ENCODE assay signal across 9 mouse cellular contexts in the genomic region with DNA sequence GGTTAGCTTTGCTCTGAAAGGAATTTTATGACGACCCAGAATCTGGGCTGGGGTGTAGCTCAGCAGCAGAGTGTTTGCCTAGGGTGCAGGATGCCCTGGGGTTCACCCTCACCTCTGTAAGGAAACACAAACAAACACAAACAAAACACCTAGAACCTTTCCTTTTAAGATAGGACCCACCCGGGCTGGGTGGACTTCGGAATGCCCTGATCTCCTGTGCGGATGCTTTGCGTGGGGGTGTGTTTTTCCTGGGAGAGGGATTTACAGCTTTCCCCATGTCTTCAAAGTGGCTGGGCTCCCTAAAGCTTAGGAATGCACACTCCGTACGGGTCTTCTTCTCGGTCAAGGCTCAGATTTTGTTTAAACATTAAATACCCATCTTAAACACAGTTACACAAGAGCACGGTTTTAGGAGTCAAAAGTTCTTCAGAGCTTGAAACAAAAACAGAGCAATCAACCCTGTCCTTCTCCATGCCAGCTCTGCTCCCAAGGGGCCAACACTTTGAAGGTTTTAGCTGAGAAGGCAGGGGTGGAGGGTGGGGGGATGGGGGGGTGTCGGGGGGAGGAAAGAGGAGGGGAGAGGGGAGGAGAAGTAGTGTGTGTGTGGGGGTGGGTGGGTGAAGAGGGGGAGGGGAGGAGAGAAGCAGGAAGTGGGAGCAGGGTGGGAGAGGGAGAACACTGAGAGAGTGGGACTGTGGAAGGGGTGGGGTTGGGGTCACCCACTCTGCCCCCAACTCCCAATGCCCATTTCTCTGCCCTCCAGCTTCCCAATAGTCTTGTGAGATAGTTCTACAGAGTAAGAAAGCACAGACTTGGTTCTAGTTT. TPM values are rescaled to one million over a fixed set of nuclear protein-coding genes. Genes with fewer than 3 reads are reported as not detected.
DNase-seq lines count a peak whose midpoint lies in the region; ATAC-seq and TF ChIP-seq lines count a peak whose summit lies in the region.
"Had no signal": no experiment of that assay in that cellular context is flagged by ENCODE, and none has a peak within 500 bp of the region (broad histone marks: within the 10 kb centered on the region; RNA-seq: fewer than 3 reads in every experiment).

No protein-coding gene starts in this region.

- TF ChIP-seq CTCF in heart, postnatal 0 days (IDR thresholded peaks at IDR 0.05; ENCODE audit: low read depth): no peak
- no peak for TF ChIP-seq CTCF in embryonic fibroblast, embryonic 13.5 days (IDR thresholded peaks at IDR 0.05; ENCODE audit: borderline replicate concordance, insufficient read depth, low read length)

- no peaks in the 10 kb centered on the region for H3K36me3 ChIP-seq in heart, postnatal 0 days (replicated peaks; ENCODE audit: control insufficient read depth, insufficient read depth, low read length)
- peaks cover 4% of the 10 kb centered on the region; the same call in 1 of the 2 replicates for H3K36me3 ChIP-seq in limb, embryonic 10.5 days

- no peaks in the 10 kb centered on the region for H3K9me3 ChIP-seq in heart, postnatal 0 days (replicated peaks; ENCODE audit: control insufficient read depth, low read length)
- no peaks in the 10 kb centered on the region for H3K9me3 ChIP-seq in limb, embryonic 10.5 days (replicated peaks)

- peak; percentile 10; the same call in 1 of the 2 replicates for ATAC-seq in heart, postnatal 0 days (ENCODE audit: insufficient read depth, low read depth)

- peaks cover 75% of the 10 kb centered on the region for H3K4me1 ChIP-seq in heart, postnatal 0 days (ENCODE audit: control insufficient read depth, insufficient read depth)
- peaks cover 39% of the 10 kb centered on the region for H3K4me1 ChIP-seq in embryonic fibroblast, embryonic 13.5 days (ENCODE audit: control insufficient read depth, insufficient read depth, low read length)
- peaks cover 41% of the 10 kb centered on the region for H3K4me1 ChIP-seq in limb, embryonic 10.5 days

- H3K27ac ChIP-seq in heart, postnatal 0 days (ENCODE audit: low read depth): peak overlapping the region; percentile 62
- H3K27ac ChIP-seq in embryonic fibroblast, embryonic 13.5 days (ENCODE audit: insufficient read depth, low read length): peak overlapping the region; percentile 25
- peak overlapping the region; percentile 42; the same call in 1 of the 2 replicates for H3K27ac ChIP-seq in limb, embryonic 10.5 days

- DNase-seq in heart, postnatal 0 days (ENCODE audit: low spot score): no peak
- no peak for DNase-seq in heart, postnatal 4 days
- DNase-seq in NIH3T3 (ENCODE audit: low read depth): peak; percentile 75
- DNase-seq in limb, embryonic 10.5 days (ENCODE audit: low spot score): no peak
- DNase-seq in left cerebral cortex, postnatal 4 days: no peak
- no peak for DNase-seq in urinary bladder, postnatal 10 days (ENCODE audit: low spot score)
- DNase-seq in right cerebral cortex, postnatal 14 days: no peak
- DNase-seq: cerebellum, postnatal 10 days had no signal

- no peak for TF ChIP-seq EP300 in heart, postnatal 0 days (IDR thresholded peaks at IDR 0.05; ENCODE audit: low read depth)

- WGBS in heart, postnatal 0 days: 15% methylated on average over 10 of the region's 10 CpGs
- WGBS in limb, embryonic 10.5 days: 14% methylated on average over 10 of the region's 10 CpGs

- H3K9ac ChIP-seq in heart, postnatal 0 days (replicated peaks; ENCODE audit: low read depth, low read length): no peak overlapping the region

- no peak overlapping the region for H3K4me2 ChIP-seq in heart, postnatal 0 days (ENCODE audit: low read depth, low read length)

- no peaks in the 10 kb centered on the region for H3K27me3 ChIP-seq in heart, postnatal 0 days (ENCODE audit: control insufficient read depth, insufficient read depth, low read length)
- no peaks in the 10 kb centered on the region for H3K27me3 ChIP-seq in limb, embryonic 10.5 days (ENCODE audit: low read depth, poor library complexity, severe bottlenecking)

- no peak overlapping the region for H3K4me3 ChIP-seq in heart, postnatal 0 days (ENCODE audit: low read depth, low read length)
- no peak overlapping the region for H3K4me3 ChIP-seq in embryonic fibroblast, embryonic 13.5 days (ENCODE audit: insufficient read depth, low read length)
- H3K4me3 ChIP-seq in limb, embryonic 10.5 days: no peak overlapping the region

- intact Hi-C loops in left cerebral cortex, postnatal 4 days (cut with DNase I): loop anchor here (5.0 kb wide), 1 partner anchor 52 kb away; no protein-coding TSS in a partner anchor

- no peak for TF ChIP-seq POLR2A in embryonic fibroblast, embryonic 13.5 days (IDR thresholded peaks at IDR 0.05; ENCODE audit: low read depth, low read length)

RNA-seq across cellular contexts. Expression of a gene that starts 7.5 kb away (rescaled TPM):
- 25.9 and 30.3 TPM in 2 replicates for total RNA-seq in heart, postnatal 0 days (2014; rRNA removed; ENCODE audit: low replicate concordance)
- polyA plus RNA-seq in heart, postnatal 0 days (2015; fragmentation: Nextera tagmentation; extraction: Ambion mirVana): 13.6 and 14.9 TPM in 2 replicates
- total RNA-seq in heart, postnatal 4 days (2021): 10 to 100 TPM; 45.2 to 45.9 TPM
- 64.3 and 71.8 TPM in 2 replicates for polyA plus RNA-seq in embryonic fibroblast, embryonic 13.5 days (2011; ENCODE audit: insufficient read length, low read depth, missing spikeins)
- 13.6 and 15.1 TPM in 2 replicates for polyA plus RNA-seq in limb, embryonic 10.5 days (2016; fragmentation: Nextera tagmentation; extraction: Ambion mirVana)
- total RNA-seq in left cerebral cortex, postnatal 4 days (2021): 100 to 1,000 TPM; 221 to 230 TPM
